Mouse (Mus musculus) liver, postnatal 0 days (tissue): Measurements from ENCODE around the gene Tmcc3.

Experiments used
- CTCF ChIP-seq: sonication (generic); IDR thresholded peaks from 2 replicates; pipeline ENCODE4 v1.5.1; 2016; ENCODE audit warnings: antibody characterized with exemption, low read depth
- EP300 ChIP-seq: IDR thresholded peaks from 2 replicates; pipeline ENCODE4 v1.6.1; 2016; ENCODE audit warnings: antibody characterized with exemption, low read depth, mild to moderate bottlenecking

- TF ChIP-seq CTCF (no peak), EP300 (no peak)
Measured at GRCm38 (mm10) chr10:94458690-94459089, 146.9 kb downstream of the Tmcc3 start.
